Mouse (Mus musculus): ENCODE results near the gene Pdcd1lg2. TPM values are rescaled to one million over a fixed set of nuclear protein-coding genes. Genes with fewer than 3 reads are reported as not detected.

Gene Pdcd1lg2
- polyA plus RNA-seq, 1 experiment from 2014 or later, result not detected

DNA sequence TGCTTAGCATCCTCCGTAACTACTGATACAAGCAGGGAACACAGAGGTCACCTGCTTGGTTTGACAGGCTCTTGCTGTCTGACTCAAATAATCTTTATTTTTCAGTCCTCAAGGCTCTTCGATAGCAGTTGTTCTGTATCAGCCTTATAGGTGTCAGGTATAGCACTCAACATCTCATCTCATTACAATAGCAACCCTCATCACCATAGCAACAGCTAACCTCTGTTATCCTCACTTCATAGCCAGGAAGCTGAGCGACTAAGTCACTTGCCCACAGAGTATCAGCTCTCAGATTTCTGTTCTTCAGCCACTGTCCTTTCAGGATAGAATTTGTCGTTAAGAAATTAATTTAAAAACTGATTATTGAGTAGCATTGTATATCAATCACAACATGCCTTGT lies 24.9 kb upstream of the Pdcd1lg2 start:
- no peaks in the 10 kb centered on the region for H3K36me3 ChIP-seq (replicated peaks; ENCODE audit: control insufficient read depth, insufficient read depth, low read depth, low read length)
- H3K27ac ChIP-seq (replicated peaks; ENCODE audit: low read depth, low read length), result no peak overlapping the region
- 88% methylated on average over 4 of the region's 4 CpGs for WGBS
- H3K4me2 ChIP-seq (ENCODE audit: low read depth, low read length), result no peak overlapping the region
- no peaks in the 10 kb centered on the region for H3K27me3 ChIP-seq (ENCODE audit: control insufficient read depth, insufficient read depth, low read length)
- DNase-seq (ENCODE audit: low spot score) (no peak), ATAC-seq (replicated peaks; ENCODE audit: insufficient number of reproducible peaks, low FRiP score, low TSS enrichment, low read depth) (no peak)
- no peaks in the 10 kb centered on the region for H3K9me3 ChIP-seq (replicated peaks; ENCODE audit: control insufficient read depth, low read length)
- no peak overlapping the region for H3K4me3 ChIP-seq (ENCODE audit: low read depth, low read length)
- H3K4me1 ChIP-seq (ENCODE audit: control insufficient read depth, insufficient read depth, low read length), result no peaks in the 10 kb centered on the region
- no peak overlapping the region for H3K9ac ChIP-seq (replicated peaks; ENCODE audit: low read length)

GRCm38 (mm10) chr19:29388818-29389217 lies 21.9 kb upstream of the Pdcd1lg2 start:
- WGBS, result 79% methylated on average over 1 of the region's 1 CpGs
- Histone ChIP-seq H3K4me2 (ENCODE audit: low read depth, low read length) (no peak overlapping the region), H3K36me3 (replicated peaks; ENCODE audit: control insufficient read depth, insufficient read depth, low read depth, low read length) (no peaks in the 10 kb centered on the region), H3K4me1 (ENCODE audit: control insufficient read depth, insufficient read depth, low read length) (no peaks in the 10 kb centered on the region), H3K4me3 (ENCODE audit: low read depth, low read length) (no peak overlapping the region), H3K9ac (replicated peaks; ENCODE audit: low read length) (no peak overlapping the region), H3K27ac (replicated peaks; ENCODE audit: low read depth, low read length) (no peak overlapping the region), H3K9me3 (replicated peaks; ENCODE audit: control insufficient read depth, low read length) (no peaks in the 10 kb centered on the region), H3K27me3 (ENCODE audit: control insufficient read depth, insufficient read depth, low read length) (no peaks in the 10 kb centered on the region)
- no peak for ATAC-seq (replicated peaks; ENCODE audit: insufficient number of reproducible peaks, low FRiP score, low TSS enrichment, low read depth)
- DNase-seq (ENCODE audit: low spot score), result no peak

DNA sequence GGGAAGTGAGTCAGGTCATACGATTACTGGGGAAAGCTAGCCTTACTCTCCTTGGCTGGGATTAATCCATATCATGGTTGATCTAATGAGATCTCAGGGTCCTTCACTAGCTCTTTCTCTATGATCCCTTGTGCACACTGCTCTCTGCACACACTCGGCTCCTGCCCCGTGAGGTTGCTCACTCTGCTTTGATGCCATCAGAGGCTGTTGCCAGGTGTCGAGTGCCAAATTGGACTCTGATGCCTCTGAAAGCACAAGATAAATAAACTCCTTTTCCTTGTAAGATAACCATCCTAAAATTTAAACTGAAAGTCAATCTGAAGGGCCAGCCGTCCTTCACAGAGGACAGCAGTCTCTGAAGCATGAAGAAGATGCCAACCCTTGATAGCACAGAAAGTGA lies 20.2 kb upstream of the Pdcd1lg2 start:
- no peak overlapping the region for H3K4me2 ChIP-seq (ENCODE audit: low read depth, low read length)
- H3K27ac ChIP-seq (replicated peaks; ENCODE audit: low read depth, low read length), result no peak overlapping the region
- no peak overlapping the region for H3K9ac ChIP-seq (replicated peaks; ENCODE audit: low read length)
- H3K36me3 ChIP-seq (replicated peaks; ENCODE audit: control insufficient read depth, insufficient read depth, low read depth, low read length), result no peaks in the 10 kb centered on the region
- H3K4me3 ChIP-seq (ENCODE audit: low read depth, low read length), result no peak overlapping the region
- no peaks in the 10 kb centered on the region for H3K27me3 ChIP-seq (ENCODE audit: control insufficient read depth, insufficient read depth, low read length)
- no peak for ATAC-seq (replicated peaks; ENCODE audit: insufficient number of reproducible peaks, low FRiP score, low TSS enrichment, low read depth)
- H3K4me1 ChIP-seq (ENCODE audit: control insufficient read depth, insufficient read depth, low read length), result no peaks in the 10 kb centered on the region
- no peak for DNase-seq (ENCODE audit: low spot score)
- 73% methylated on average over 5 of the region's 5 CpGs for WGBS
- H3K9me3 ChIP-seq (replicated peaks; ENCODE audit: control insufficient read depth, low read length), result no peaks in the 10 kb centered on the region

GRCm38 (mm10) chr19:29391279-29391678 lies 19.4 kb upstream of the Pdcd1lg2 start:
- Histone ChIP-seq H3K4me1 (ENCODE audit: control insufficient read depth, insufficient read depth, low read length) (no peaks in the 10 kb centered on the region), H3K9ac (replicated peaks; ENCODE audit: low read length) (no peak overlapping the region), H3K9me3 (replicated peaks; ENCODE audit: control insufficient read depth, low read length) (no peaks in the 10 kb centered on the region), H3K27me3 (ENCODE audit: control insufficient read depth, insufficient read depth, low read length) (no peaks in the 10 kb centered on the region), H3K36me3 (replicated peaks; ENCODE audit: control insufficient read depth, insufficient read depth, low read depth, low read length) (no peaks in the 10 kb centered on the region), H3K27ac (replicated peaks; ENCODE audit: low read depth, low read length) (no peak overlapping the region), H3K4me2 (ENCODE audit: low read depth, low read length) (no peak overlapping the region), H3K4me3 (ENCODE audit: low read depth, low read length) (no peak overlapping the region)
- 59% methylated on average over 4 of the region's 4 CpGs for WGBS
- no peak for DNase-seq (ENCODE audit: low spot score)
- no peak for ATAC-seq (replicated peaks; ENCODE audit: insufficient number of reproducible peaks, low FRiP score, low TSS enrichment, low read depth)

GRCm38 (mm10) chr19:29393333-29393732 lies 17.4 kb upstream of the Pdcd1lg2 start:
- Histone ChIP-seq H3K27ac (replicated peaks; ENCODE audit: low read depth, low read length) (no peak overlapping the region), H3K4me3 (ENCODE audit: low read depth, low read length) (no peak overlapping the region), H3K9me3 (replicated peaks; ENCODE audit: control insufficient read depth, low read length) (no peaks in the 10 kb centered on the region), H3K36me3 (replicated peaks; ENCODE audit: control insufficient read depth, insufficient read depth, low read depth, low read length) (no peaks in the 10 kb centered on the region), H3K9ac (replicated peaks; ENCODE audit: low read length) (no peak overlapping the region), H3K27me3 (ENCODE audit: control insufficient read depth, insufficient read depth, low read length) (no peaks in the 10 kb centered on the region), H3K4me1 (ENCODE audit: control insufficient read depth, insufficient read depth, low read length) (no peaks in the 10 kb centered on the region), H3K4me2 (ENCODE audit: low read depth, low read length) (no peak overlapping the region)
- 88% methylated on average over 9 of the region's 9 CpGs for WGBS
- DNase-seq (ENCODE audit: low spot score) (no peak), ATAC-seq (replicated peaks; ENCODE audit: insufficient number of reproducible peaks, low FRiP score, low TSS enrichment, low read depth) (no peak)

DNA sequence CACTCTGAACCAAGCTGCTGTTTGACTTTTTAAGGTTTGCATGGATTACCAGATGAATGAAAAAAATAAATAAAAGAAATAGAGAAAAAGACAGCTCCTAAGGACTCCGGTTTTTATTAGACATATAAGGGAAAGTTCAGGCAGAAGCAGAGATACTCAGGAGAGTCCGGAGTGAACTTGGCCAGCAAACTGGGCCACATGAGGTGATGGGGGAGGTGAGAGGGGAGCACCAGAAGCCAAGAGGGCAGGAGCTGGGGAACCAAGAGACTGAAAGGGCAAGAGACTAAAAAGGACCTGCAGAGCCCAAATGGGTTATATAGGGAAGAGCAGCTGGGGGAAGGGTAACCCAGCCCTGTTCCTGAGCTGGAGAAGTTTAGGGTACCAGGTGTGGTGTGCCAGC lies 16.0 kb upstream of the Pdcd1lg2 start:
- H3K27me3 ChIP-seq (ENCODE audit: control insufficient read depth, insufficient read depth, low read length), result no peaks in the 10 kb centered on the region
- no peak overlapping the region for H3K27ac ChIP-seq (replicated peaks; ENCODE audit: low read depth, low read length)
- H3K36me3 ChIP-seq (replicated peaks; ENCODE audit: control insufficient read depth, insufficient read depth, low read depth, low read length), result no peaks in the 10 kb centered on the region
- H3K4me3 ChIP-seq (ENCODE audit: low read depth, low read length), result no peak overlapping the region
- H3K9me3 ChIP-seq (replicated peaks; ENCODE audit: control insufficient read depth, low read length), result no peaks in the 10 kb centered on the region
- ATAC-seq (replicated peaks; ENCODE audit: insufficient number of reproducible peaks, low FRiP score, low TSS enrichment, low read depth) (no peak), DNase-seq (ENCODE audit: low spot score) (no peak)
- 97% methylated on average over 2 of the region's 2 CpGs for WGBS
- no peak overlapping the region for H3K4me2 ChIP-seq (ENCODE audit: low read depth, low read length)
- no peak overlapping the region for H3K9ac ChIP-seq (replicated peaks; ENCODE audit: low read length)
- H3K4me1 ChIP-seq (ENCODE audit: control insufficient read depth, insufficient read depth, low read length), result no peaks in the 10 kb centered on the region

DNA sequence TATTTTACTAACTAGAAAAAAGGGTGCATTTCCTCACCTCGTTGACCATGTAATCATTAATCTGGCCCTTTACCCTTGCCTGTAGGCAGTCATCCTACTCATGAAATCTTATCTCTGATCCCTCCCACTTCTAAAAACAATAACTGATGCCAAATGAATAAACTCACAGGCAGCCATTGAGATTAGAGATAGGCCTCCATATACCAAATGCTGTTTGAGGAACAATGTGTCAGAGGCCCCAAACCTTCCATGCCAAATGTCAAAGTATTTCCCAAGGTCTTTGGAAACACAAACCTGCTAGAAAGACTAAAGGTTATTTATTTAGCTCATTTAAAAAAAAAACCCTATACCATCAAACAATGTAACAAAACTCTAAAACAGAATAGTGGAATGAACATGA lies 14.4 kb upstream of the Pdcd1lg2 start:
- H3K27me3 ChIP-seq (ENCODE audit: control insufficient read depth, insufficient read depth, low read length), result no peaks in the 10 kb centered on the region
- H3K36me3 ChIP-seq (replicated peaks; ENCODE audit: control insufficient read depth, insufficient read depth, low read depth, low read length), result no peaks in the 10 kb centered on the region
- no peak overlapping the region for H3K4me3 ChIP-seq (ENCODE audit: low read depth, low read length)
- 53% methylated on average over 1 of the region's 1 CpGs for WGBS
- H3K4me1 ChIP-seq (ENCODE audit: control insufficient read depth, insufficient read depth, low read length), result no peaks in the 10 kb centered on the region
- no peak overlapping the region for H3K9ac ChIP-seq (replicated peaks; ENCODE audit: low read length)
- no peaks in the 10 kb centered on the region for H3K9me3 ChIP-seq (replicated peaks; ENCODE audit: control insufficient read depth, low read length)
- H3K4me2 ChIP-seq (ENCODE audit: low read depth, low read length), result no peak overlapping the region
- DNase-seq (ENCODE audit: low spot score) (no peak), ATAC-seq (replicated peaks; ENCODE audit: insufficient number of reproducible peaks, low FRiP score, low TSS enrichment, low read depth) (no peak)
- H3K27ac ChIP-seq (replicated peaks; ENCODE audit: low read depth, low read length), result no peak overlapping the region

- no peaks in the 10 kb centered on the region for H3K27me3 ChIP-seq (ENCODE audit: control insufficient read depth, insufficient read depth, low read length)
- no peak overlapping the region for H3K9ac ChIP-seq (replicated peaks; ENCODE audit: low read length)
- no peak overlapping the region for H3K4me2 ChIP-seq (ENCODE audit: low read depth, low read length)
- no peak for DNase-seq (ENCODE audit: low spot score)
- no peaks in the 10 kb centered on the region for H3K36me3 ChIP-seq (replicated peaks; ENCODE audit: control insufficient read depth, insufficient read depth, low read depth, low read length)
- 88% methylated on average over 4 of the region's 4 CpGs for WGBS
- H3K27ac ChIP-seq (replicated peaks; ENCODE audit: low read depth, low read length), result no peak overlapping the region
- H3K4me1 ChIP-seq (ENCODE audit: control insufficient read depth, insufficient read depth, low read length), result no peaks in the 10 kb centered on the region
- no peak for ATAC-seq (replicated peaks; ENCODE audit: insufficient number of reproducible peaks, low FRiP score, low TSS enrichment, low read depth)
- no peak overlapping the region for H3K4me3 ChIP-seq (ENCODE audit: low read depth, low read length)
- no peaks in the 10 kb centered on the region for H3K9me3 ChIP-seq (replicated peaks; ENCODE audit: control insufficient read depth, low read length)
Measured at GRCm38 (mm10) chr19:29399786-29400185, 10.9 kb upstream of the Pdcd1lg2 start.
